Mouse (Mus musculus) myocyte (in vitro differentiated cells): ENCODE measurements around the gene Aqp7. TPM values are rescaled to one million over a fixed set of nuclear protein-coding genes. Genes with fewer than 3 reads are reported as not detected.

Experiments used
- H3K27me3 ChIP-seq: one replicate; pipeline ENCODE4 v1.6.1; 2011; ENCODE audit not compliant: control insufficient read depth, insufficient read depth, insufficient read length
- H3K36me3 ChIP-seq: one replicate; pipeline ENCODE4 v1.6.1; 2011; ENCODE audit not compliant: control insufficient read depth, insufficient read depth
- H3K4me2 ChIP-seq: one replicate; pipeline ENCODE4 v1.6.1; 2011; ENCODE audit warnings: low read depth, control low read depth
- H3K4me3 ChIP-seq: one replicate; pipeline ENCODE4 v1.5.1; 2011; ENCODE audit warnings: mild to moderate bottlenecking, control low read depth, moderate library complexity
- H3K79me2 ChIP-seq: one replicate; pipeline ENCODE4 v1.6.1; 2011; ENCODE audit not compliant: control insufficient read depth, insufficient read depth
- H3ac ChIP-seq: one replicate; pipeline ENCODE4 v1.6.1; 2011; ENCODE audit not compliant: control insufficient read depth, insufficient read length
- CEBPB ChIP-seq: IDR thresholded peaks from 2 replicates; pipeline ENCODE4 v1.6.1; 2011; ENCODE audit warnings: mild to moderate bottlenecking, moderate library complexity; ENCODE audit not compliant: poor library complexity, insufficient read depth, severe bottlenecking
- E2F4 ChIP-seq: IDR thresholded peaks from one replicate; pipeline ENCODE4 v1.6.1; 2011; ENCODE audit warnings: mild to moderate bottlenecking, control low read depth, moderate library complexity; ENCODE audit not compliant: insufficient read depth
- MAX ChIP-seq: IDR thresholded peaks from one replicate; pipeline ENCODE4 v1.6.1; 2011; ENCODE audit warnings: low read depth, mild to moderate bottlenecking, control low read depth
- MYOD1 ChIP-seq, 3 experiments: IDR thresholded peaks; one replicate each; pipeline ENCODE4 v1.6.1; 2011; ENCODE audit warnings: control low read depth in 2 of 3, low read depth in 2 of 3, mild to moderate bottlenecking in 2 of 3, moderate library complexity in 1 of 3; ENCODE audit not compliant: insufficient read length in 2 of 3, control insufficient read depth in 1 of 3
- MYOG ChIP-seq, 3 experiments: IDR thresholded peaks; one replicate each; pipeline ENCODE4 v1.6.1; 2011; ENCODE audit warnings: control low read depth in 2 of 3, low read depth in 2 of 3, mild to moderate bottlenecking in 2 of 3; ENCODE audit not compliant: insufficient read length in 2 of 3, control insufficient read depth in 1 of 3, insufficient read depth in 1 of 3
- POLR2A ChIP-seq: IDR thresholded peaks from one replicate; pipeline ENCODE4 v1.6.1; 2011; ENCODE audit warnings: low read depth, mild to moderate bottlenecking, control low read depth, moderate library complexity; ENCODE audit not compliant: insufficient read length
- POLR2AphosphoS2 ChIP-seq: IDR thresholded peaks from one replicate; pipeline ENCODE4 v1.6.1; 2011; ENCODE audit warnings: low read depth, control low read depth; ENCODE audit not compliant: insufficient read length
- REST ChIP-seq: IDR thresholded peaks from one replicate; pipeline ENCODE4 v1.6.1; 2011; ENCODE audit warnings: mild to moderate bottlenecking, control low read depth, moderate library complexity; ENCODE audit not compliant: insufficient read depth, insufficient read length
- SRF ChIP-seq: IDR thresholded peaks from one replicate; pipeline ENCODE4 v1.6.1; 2011; ENCODE audit warnings: low read depth; ENCODE audit not compliant: control insufficient read depth, insufficient read length
- TCF12 ChIP-seq: IDR thresholded peaks from one replicate; pipeline ENCODE4 v1.6.1; 2011; ENCODE audit warnings: mild to moderate bottlenecking, control low read depth; ENCODE audit not compliant: poor library complexity, insufficient read depth, severe bottlenecking
- TCF3 ChIP-seq: IDR thresholded peaks from one replicate; pipeline ENCODE4 v1.6.1; 2011; ENCODE audit warnings: low read depth, control low read depth; ENCODE audit not compliant: insufficient read length
- USF1 ChIP-seq: IDR thresholded peaks from one replicate; pipeline ENCODE4 v1.6.1; 2011; ENCODE audit warnings: low read depth, mild to moderate bottlenecking, control low read depth, moderate library complexity
- polyA plus RNA-seq: library from polyadenylated mRNA; unstranded; fragments of >200 nt; fragmentation: generic; extraction: Trizol; gene quantifications from one replicate; pipeline ENCODE4 v1.2.1, GENCODE M21; 2012; ENCODE audit warnings: missing spikeins

Gene Aqp7
- polyA plus RNA-seq, 1 experiment = not detected

DNA sequence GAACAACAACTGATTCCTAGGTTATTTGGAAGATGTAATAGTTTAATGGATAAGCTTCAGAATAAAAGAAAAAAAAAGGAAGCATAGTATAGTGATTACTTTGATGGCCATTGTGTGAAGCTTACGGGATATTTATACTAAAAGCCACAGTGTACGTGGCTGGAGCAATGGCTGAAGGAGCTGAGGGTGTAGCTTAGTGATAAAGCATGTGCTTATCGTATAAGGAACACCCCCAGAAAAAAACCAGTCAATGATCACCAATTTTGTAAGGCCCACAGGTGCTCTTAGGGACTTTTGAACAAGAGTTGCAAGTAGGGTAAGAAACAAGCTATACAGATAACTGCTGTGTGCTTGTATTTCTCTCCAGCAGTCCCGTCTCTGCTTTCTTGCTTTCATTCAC lies 50.0 kb downstream of the Aqp7 start:
- Histone ChIP-seq H3ac (no peak overlapping the region), H3K79me2 (no peaks in the 10 kb centered on the region), H3K27me3 (no peaks in the 10 kb centered on the region), H3K4me2 (no peak overlapping the region), H3K36me3 (peaks cover 84% of the 10 kb centered on the region), H3K4me3 (no peak overlapping the region)
- TF ChIP-seq SRF = no peak
- TF ChIP-seq CEBPB = no peak
- TF ChIP-seq REST = no peak
- TF ChIP-seq USF1 = no peak
- TF ChIP-seq TCF12 = no peak
- TF ChIP-seq E2F4 = no peak
- no peak for TF ChIP-seq TCF3

DNA sequence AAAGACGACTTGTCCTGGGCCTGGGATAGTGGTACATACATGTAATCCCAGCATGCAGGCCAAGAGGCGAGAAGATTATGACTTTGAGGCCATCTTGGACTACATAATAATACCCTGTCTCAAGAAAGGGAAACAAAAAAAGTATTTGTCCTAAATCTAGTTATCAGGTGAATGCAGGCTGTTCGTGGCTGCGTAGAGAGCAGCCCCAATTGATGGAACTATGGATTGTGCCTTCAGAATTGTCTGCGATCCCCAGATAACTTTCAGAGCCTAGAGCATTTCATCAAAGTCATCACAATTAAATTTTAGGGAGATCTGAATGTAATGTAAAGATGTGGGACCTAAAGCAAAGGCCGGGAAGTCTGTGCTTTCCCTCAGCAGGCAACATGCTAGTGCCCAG lies 51.6 kb downstream of the Aqp7 start:
- TF ChIP-seq SRF = no peak
- no peak for TF ChIP-seq USF1
- H3K79me2 ChIP-seq = no peaks in the 10 kb centered on the region

DNA sequence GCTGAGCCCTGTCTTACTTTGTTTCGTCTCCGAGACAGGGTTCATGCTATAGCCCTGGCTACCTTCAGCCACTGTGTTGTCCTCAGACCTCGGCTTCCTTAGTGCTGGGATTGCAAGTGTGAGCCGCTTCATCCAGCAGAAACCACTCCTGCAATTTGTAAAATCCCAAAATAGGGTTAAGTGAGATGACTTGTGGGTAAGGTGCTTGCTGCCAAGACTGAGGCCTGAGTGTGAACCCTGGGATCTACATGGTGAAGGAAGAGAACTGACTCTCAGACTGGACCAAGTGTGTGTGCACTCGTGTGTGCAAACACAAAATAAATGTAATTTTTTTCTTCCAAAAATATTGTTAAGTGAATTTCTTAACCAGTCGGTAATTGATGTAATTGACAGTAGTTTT lies 58.3 kb downstream of the Aqp7 start:
- Histone ChIP-seq H3ac (no peak overlapping the region), H3K27me3 (no peaks in the 10 kb centered on the region), H3K36me3 (peaks cover 76% of the 10 kb centered on the region), H3K79me2 (no peaks in the 10 kb centered on the region), H3K4me3 (no peak overlapping the region), H3K4me2 (no peak overlapping the region)
- no peak for TF ChIP-seq CEBPB
- no peak for TF ChIP-seq E2F4
- no peak for TF ChIP-seq TCF12
- no peak for TF ChIP-seq POLR2A
- TF ChIP-seq MYOD1 (IDR thresholded peaks at IDR 0.05; ENCODE audit: control insufficient read depth in 1 of 3, insufficient read length in 2 of 3, low read depth in 2 of 3) = no peak
- no peak for TF ChIP-seq MYOG (IDR thresholded peaks at IDR 0.05; ENCODE audit: control insufficient read depth in 1 of 3, insufficient read depth in 1 of 3, insufficient read length in 2 of 3, low read depth in 2 of 3)
- no peak for TF ChIP-seq TCF3
- TF ChIP-seq SRF = no peak
- no peak for TF ChIP-seq MAX

More for the DNA sequence above, 51.6 kb downstream of the Aqp7 start:
- Histone ChIP-seq H3K4me2 (no peak overlapping the region), H3K4me3 (no peak overlapping the region), H3ac (no peak overlapping the region), H3K27me3 (no peaks in the 10 kb centered on the region), H3K36me3 (peaks cover 81% of the 10 kb centered on the region)

DNA sequence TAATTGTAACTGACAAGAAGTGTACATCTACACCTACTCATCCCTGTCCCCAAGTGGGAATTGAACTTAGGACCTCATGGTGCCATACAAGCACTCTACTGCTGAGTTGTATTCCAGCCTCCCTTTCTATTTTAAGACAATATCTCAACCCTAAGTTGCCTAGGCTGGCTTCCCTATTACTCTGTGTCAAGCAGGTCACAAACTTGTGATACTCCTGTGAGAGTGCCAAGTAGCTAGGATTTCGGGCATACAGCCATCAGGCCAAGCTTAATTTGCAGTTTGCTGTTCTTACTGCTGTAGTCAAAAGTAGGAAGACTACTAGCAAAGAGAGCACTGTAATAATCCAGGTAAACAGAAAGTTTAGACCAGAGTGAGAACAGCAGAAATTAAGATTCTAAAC lies 64.3 kb downstream of the Aqp7 start:
- TF ChIP-seq POLR2A (no peak), USF1 (no peak), POLR2AphosphoS2 (no peak), SRF (no peak), REST (no peak), MYOG (IDR thresholded peaks at IDR 0.05; ENCODE audit: control insufficient read depth in 1 of 3, insufficient read depth in 1 of 3, insufficient read length in 2 of 3, low read depth in 2 of 3) (no peak)

More for the DNA sequence above, 64.3 kb downstream of the Aqp7 start:
- Histone ChIP-seq H3K79me2 (peaks cover 10% of the 10 kb centered on the region), H3K4me2 (no peak overlapping the region), H3K36me3 (peaks cover 57% of the 10 kb centered on the region), H3K4me3 (no peak overlapping the region), H3ac (no peak overlapping the region), H3K27me3 (no peaks in the 10 kb centered on the region)

Other genes with a start within 250 kb of the Aqp7 start
- gene B4galt1, start 194.1 kb downstream of the Aqp7 start, polyA plus RNA-seq = 37.7 TPM
- 12.5 TPM for gene Spink4, start 128.1 kb downstream of the Aqp7 start, polyA plus RNA-seq
- 330 TPM for gene Bag1, start 99.8 kb downstream of the Aqp7 start, polyA plus RNA-seq
- 62.2 TPM for gene Chmp5, start 99.7 kb downstream of the Aqp7 start, polyA plus RNA-seq
- 27.0 TPM for gene Nfx1, start 77.2 kb downstream of the Aqp7 start, polyA plus RNA-seq
- gene Aqp3, start 50.0 kb upstream of the Aqp7 start, polyA plus RNA-seq = not detected
- gene Nol6, start 76.3 kb upstream of the Aqp7 start, polyA plus RNA-seq = 26.3 TPM
- gene Ube2r2, start 87.6 kb upstream of the Aqp7 start, polyA plus RNA-seq = 69.0 TPM
- 71.5 TPM for gene Ubap2, start 227.0 kb upstream of the Aqp7 start, polyA plus RNA-seq